Mouse (Mus musculus) brown adipose tissue, adult 24 weeks (tissue): ENCODE measurements around the gene Slc38a2. TPM values are rescaled to one million over a fixed set of nuclear protein-coding genes. Genes with fewer than 3 reads are reported as not detected.

Experiments
- H3K27ac ChIP-seq: fragments of 200-500 bp; replicated peaks from 2 replicates; pipeline ENCODE4 v1.5.1; 2012; ENCODE audit warnings: low read depth, mild to moderate bottlenecking, low read length
- H3K4me1 ChIP-seq: fragments of 200-500 bp; 2 replicates; pipeline ENCODE4 v1.6.1; 2012; ENCODE audit warnings: low read length, mixed read lengths; ENCODE audit not compliant: control insufficient read depth, insufficient read depth, insufficient read length
- H3K4me3 ChIP-seq: fragments of 200-500 bp; 2 replicates; pipeline ENCODE4 v1.5.1; 2012; ENCODE audit warnings: low read depth, mild to moderate bottlenecking, low read length, moderate library complexity; ENCODE audit not compliant: insufficient read depth
- polyA plus RNA-seq: library from polyadenylated mRNA; stranded (reverse); fragments of >200 nt; gene quantifications from 2 replicates; pipeline ENCODE4 v1.2.4, GENCODE M21; 2012; ENCODE audit not compliant: missing spikeins, insufficient read depth, insufficient read length

Gene Slc38a2
- polyA plus RNA-seq, 1 experiment: 25.0 TPM

DNA sequence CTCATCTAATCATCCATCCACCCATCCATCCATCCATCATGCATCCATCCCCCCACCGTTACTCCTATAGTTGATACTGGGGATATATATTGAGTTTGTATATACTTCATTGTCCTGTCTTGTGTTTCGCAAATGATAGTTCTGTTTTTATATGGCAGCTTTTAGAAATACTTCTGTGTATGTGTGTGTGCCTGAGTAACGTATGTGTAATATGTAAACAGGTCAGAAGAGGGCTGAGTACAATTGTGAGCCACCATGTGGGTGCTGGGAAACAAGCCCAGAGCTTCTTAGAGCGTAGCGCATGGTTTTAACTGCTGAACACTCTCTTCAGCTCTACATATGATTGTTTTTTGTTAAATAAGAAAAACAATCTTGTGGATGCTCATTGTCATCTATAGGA lies 12.8 kb upstream of the Slc38a2 start:
- peaks cover 8% of the 10 kb centered on the region; the same call in 1 of the 2 replicates for H3K4me1 ChIP-seq
- no peak overlapping the region for H3K27ac ChIP-seq
- no peak overlapping the region for H3K4me3 ChIP-seq

DNA sequence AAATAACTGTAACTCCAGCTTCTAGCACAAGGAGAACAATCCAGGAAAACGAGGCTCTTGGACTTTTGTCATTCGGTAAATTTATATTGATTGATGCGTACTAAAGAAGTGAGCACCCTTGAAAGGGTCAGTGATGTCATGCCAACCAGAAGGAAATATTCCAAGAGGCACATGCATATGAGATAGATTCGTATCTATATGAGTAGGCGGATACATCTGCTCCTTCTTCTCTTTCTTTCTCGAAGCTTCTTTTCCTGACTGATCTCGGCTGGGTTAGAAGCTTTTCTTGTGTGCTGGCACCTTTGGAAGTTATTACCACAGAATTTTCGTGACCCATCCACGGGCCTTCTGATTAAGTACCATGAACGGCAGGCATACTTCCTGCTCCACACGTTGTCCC lies 12.1 kb upstream of the Slc38a2 start:
- peaks cover 4% of the 10 kb centered on the region; the same call in 1 of the 2 replicates for H3K4me1 ChIP-seq
- no peak overlapping the region for H3K27ac ChIP-seq
- H3K4me3 ChIP-seq: no peak overlapping the region

DNA sequence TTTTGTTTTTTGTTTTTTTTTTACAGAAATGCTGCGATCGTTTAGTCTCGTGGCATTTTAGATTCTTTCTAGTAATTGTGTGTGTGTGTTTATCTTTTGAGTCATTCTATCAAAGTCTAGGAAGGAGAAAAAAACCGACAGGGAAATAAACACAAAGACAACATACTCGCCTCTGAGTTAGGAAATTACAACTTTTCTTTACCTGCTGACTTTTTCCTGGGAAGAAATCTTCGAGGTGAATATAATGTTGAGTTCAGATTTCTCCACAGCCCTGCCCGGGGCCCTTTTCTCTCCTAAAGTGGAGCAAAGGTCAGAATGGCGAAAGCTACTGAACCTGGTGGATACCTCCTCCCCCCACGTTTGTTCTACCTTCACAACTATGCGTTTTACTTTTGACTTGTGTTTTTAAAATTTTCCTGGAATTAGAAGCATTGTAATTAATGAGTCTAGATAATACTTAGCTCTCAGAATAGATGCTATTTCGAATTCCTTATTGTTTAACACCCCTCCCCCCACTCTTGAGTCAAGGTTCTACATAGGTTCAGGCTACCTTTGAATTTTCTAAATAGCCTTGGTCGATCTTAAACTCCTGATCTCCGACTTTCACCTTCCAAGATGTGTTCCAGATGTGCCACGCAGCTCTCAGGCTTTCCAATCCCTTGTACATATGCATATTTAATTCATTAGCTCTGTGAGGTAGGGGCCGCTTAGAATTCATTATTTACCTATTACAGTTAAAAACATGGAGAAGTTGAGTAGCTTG lies 11.0 kb upstream of the Slc38a2 start:
- peaks cover 4% of the 10 kb centered on the region; the same call in 1 of the 2 replicates for H3K4me1 ChIP-seq
- H3K27ac ChIP-seq: peak overlapping the region; percentile 79
- peak overlapping the region; percentile 73 for H3K4me3 ChIP-seq

DNA sequence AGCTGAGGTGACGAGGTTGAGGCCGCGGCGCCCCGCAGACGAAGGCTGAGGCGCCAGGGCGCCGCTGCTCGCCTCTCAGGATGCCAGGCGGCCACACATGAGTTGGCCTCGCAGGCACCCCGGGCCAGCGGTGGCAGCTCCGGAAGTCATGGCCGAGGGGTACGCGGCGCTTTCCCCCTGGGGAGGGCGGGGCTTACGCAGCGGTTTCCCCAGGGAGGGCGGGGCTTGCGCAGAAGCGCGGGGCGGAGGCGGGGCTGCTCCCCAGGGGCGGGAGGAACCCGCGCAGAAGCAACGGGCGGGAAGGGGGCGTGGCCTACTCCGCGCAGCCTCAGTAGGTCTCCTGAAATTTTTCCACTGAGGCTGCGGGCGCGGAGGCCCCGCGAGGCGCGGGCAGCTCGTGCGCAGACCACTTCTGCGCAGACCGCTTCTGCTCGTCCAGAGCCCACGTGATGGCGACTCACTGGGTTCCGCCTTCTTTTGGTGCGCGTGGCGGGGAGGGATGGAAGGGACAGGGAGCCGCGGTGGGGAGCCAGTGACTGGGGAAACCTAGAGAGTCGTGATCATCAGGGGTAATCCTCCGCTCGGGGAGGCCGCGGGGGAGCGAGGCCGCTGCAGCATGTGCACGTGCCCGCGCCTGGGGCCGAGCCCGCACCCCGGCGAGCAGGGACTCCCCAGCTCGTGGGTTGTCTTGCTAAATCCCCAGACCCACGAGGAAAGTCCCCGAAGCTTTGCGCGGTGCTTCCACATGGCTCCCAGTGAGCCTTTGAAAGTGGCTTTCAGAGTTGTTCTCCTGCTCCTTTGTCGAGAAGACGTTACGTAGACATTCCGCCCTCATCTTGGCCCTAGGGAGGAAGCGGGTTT lies 10.2 kb upstream of the Slc38a2 start:
- Histone ChIP-seq H3K4me1 (peaks cover 4% of the 10 kb centered on the region; the same call in 1 of the 2 replicates), H3K27ac (peak overlapping the region; percentile 79), H3K4me3 (peak overlapping the region; percentile 73)

DNA sequence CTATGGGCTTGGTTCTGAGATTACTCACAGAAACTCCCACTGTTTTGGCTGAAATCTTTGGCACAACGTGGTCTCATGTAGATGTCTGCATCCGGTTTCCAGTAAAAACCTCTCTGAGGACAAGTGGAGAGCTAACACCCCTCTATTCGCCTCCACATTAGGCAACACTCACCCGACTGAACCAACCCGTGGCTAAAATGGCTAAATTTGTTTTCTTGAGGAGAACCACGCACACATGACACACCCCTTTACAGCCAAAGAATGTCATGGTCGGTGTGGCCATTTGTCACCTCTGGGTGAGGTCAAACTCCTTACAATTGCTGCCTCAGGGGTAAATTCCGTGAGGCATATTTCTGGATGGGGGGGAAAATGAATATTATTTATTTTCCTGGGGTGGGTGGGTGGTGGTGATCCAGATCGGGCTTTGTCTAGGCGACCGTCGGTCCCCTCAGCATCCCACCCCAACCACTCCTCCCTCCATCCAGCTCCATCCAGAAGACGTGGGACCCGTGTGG lies 9.5 kb upstream of the Slc38a2 start:
- Histone ChIP-seq H3K4me1 (peaks cover 4% of the 10 kb centered on the region; the same call in 1 of the 2 replicates), H3K4me3 (peak overlapping the region; percentile 70), H3K27ac (peak overlapping the region; percentile 56)

DNA sequence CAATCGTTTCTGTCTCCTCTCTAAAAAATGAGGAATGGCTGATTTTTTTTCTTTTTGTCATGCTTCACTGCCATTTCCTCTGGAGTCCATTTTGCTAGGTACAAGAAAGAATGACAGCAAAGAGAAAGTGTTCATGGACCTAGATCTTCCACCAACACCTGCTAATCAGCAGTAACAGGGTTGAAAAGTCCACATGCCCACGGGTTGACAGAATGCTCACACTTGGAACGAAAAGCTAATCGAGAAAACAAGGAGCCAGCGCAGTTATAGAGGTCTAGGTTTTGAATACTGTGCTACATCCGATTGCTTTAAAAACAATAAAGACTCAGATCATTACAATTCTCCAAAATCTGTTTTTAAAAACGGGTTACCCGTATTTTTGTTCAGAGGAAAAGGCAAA lies 8.9 kb upstream of the Slc38a2 start:
- Histone ChIP-seq H3K27ac (no peak overlapping the region), H3K4me3 (no peak overlapping the region), H3K4me1 (peaks cover 4% of the 10 kb centered on the region; the same call in 1 of the 2 replicates)

DNA sequence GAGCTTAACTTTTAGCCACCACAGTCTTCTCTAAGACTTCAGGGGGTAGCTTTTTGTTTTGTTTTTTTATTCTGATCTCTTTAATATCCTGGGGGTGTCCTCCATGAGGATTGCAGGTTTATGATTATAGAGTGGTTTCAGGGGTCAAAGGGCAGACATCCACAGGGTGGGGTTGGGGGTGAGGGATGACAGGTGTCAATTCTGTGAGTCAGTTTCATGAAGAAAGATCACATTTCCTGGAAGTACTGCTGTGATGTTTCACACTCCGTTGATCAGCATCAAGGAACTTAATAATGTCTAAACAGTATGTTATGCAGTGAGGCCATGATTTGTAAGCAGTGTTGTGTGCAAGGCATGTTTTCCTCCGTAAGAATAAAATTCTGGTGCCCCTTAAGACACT lies 8.4 kb upstream of the Slc38a2 start:
- H3K4me3 ChIP-seq: no peak overlapping the region

DNA sequence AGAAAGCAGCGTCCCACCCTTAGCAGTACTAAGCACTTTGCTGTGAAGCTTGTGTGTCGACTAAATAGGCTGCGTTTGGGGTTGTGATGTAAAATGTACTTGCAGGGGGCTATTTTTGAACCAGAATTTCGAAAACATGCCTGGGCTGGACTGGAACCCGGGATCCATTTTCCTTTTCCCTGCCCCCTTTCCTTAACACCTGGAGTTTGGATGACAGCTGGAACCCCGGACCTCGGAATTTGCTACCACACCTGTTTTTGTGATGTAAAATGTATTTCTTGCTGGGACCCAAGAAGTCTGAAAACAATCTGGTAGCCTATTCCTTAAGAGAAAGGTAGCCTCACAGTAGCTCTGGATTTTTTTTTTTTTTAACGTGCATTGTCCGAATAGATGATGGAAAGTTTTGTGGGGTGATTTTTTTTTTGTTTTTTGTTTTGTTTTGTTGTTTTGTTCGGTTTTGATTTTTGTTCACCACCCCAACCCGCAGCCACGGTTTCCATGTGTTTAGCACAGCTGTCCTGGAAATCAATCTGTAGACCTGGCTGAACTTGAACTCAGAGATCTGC lies 3.0 kb upstream of the Slc38a2 start:
- H3K4me1 ChIP-seq: peaks cover 2% of the 10 kb centered on the region; the same call in 1 of the 2 replicates
- no peak overlapping the region for H3K4me3 ChIP-seq
- H3K27ac ChIP-seq: no peak overlapping the region

More for the DNA sequence above, 8.4 kb upstream of the Slc38a2 start:
- peaks cover 4% of the 10 kb centered on the region; the same call in 1 of the 2 replicates for H3K4me1 ChIP-seq
- no peak overlapping the region for H3K27ac ChIP-seq

DNA sequence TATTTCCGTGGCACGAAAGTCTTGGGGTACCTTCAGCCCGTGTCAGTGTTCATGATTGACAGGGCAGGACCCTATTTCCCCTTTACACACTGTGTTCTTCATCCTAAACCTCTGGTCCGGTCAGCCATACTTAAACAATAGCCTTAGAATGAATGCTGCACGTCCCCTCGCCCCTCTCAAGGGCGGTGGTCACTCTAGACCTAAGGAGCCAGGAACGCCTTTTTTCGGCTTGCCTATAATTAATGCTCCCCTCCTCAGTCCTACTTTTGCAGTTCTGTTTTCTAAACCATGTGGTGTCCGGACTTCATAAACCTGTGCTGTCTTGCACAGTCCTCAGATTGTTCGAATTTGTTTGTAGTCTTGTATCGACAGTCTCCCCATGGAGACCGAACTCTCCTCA lies 1.2 kb upstream of the Slc38a2 start:
- no peak overlapping the region for H3K27ac ChIP-seq
- H3K4me3 ChIP-seq: peak overlapping the region; percentile 92
- H3K4me1 ChIP-seq: peaks cover 8% of the 10 kb centered on the region; the same call in 1 of the 2 replicates

DNA sequence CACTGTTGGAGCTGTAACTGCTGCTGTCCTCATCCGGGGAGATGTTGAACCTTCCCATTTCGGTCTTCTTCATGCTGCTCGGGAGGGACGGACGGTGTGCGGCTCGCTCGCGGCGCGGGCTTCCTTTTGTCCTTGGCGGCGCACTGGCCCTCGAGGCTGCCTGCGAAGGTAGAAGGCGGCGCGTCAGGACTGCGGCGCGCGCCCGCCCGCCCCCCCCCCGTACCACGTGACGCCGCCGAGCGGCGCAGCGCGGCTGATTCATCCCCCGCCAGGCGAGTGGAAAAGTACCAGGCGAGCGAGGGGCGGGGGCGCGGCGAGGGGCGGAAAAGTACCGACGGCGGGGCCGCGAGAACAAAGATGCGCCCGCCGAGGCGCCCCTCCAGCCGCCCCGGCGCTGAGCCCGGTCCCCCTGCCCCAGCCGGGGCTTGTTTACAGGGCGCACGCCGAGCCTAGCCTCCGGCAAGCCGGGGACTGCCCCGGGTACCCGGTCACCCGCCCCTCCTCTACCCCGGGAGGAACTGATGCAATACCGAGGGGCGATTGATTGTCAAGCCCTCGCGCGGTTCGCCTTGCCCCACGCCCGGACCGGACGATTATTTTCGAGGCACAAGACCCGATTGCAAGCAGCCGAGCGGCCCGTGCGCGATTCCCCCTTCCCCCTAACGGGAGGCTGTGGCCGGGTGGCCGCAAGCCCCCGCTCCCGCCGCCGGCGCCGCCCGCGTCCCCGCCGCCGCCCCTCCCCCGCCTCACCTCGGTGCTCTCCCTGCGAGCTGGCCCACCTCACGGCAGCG lies 677 bp downstream of the Slc38a2 start:
- peak overlapping the region; percentile 97 for H3K27ac ChIP-seq
- peak overlapping the region; percentile 92 for H3K4me3 ChIP-seq
- H3K4me1 ChIP-seq: peaks cover 10% of the 10 kb centered on the region; the same call in 1 of the 2 replicates

DNA sequence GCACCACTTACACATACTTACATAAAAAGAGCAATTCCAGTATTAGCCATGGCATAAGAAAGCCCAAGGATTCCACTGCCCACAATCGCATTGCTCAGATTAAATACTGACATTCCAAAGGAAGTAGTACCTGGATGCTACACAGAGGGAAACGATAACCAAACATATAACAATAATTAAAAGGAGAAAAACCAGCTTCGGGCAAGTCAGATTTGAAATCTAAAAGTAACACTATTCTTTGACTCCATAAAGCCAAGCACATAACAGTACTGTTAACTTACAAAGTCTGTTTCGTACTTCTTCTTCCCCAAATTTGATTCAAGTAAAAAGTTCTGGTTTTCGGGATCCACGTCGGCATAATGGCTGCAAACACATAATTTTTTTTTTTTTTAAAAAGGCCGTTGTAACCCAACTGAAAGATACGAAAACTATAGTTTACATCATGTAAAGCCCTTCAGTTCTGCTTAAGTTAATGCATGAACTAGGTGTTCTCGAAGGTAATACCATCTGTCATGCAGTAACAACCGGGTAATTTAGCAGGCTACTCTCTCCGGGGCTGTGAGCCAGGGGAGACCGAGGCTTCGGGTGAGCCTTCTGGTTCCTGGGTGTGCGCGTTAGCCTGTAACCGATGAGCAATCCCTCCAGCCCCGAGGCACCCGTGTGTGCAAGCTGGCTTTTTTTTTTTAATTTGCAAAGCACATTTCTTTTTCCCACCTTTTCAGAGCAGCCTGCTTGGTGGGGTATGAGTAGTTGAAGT lies 1.5 kb downstream of the Slc38a2 start:
- Histone ChIP-seq H3K4me1 (peaks cover 10% of the 10 kb centered on the region; the same call in 1 of the 2 replicates), H3K27ac (peak overlapping the region; percentile 83), H3K4me3 (peak overlapping the region; percentile 85)

DNA sequence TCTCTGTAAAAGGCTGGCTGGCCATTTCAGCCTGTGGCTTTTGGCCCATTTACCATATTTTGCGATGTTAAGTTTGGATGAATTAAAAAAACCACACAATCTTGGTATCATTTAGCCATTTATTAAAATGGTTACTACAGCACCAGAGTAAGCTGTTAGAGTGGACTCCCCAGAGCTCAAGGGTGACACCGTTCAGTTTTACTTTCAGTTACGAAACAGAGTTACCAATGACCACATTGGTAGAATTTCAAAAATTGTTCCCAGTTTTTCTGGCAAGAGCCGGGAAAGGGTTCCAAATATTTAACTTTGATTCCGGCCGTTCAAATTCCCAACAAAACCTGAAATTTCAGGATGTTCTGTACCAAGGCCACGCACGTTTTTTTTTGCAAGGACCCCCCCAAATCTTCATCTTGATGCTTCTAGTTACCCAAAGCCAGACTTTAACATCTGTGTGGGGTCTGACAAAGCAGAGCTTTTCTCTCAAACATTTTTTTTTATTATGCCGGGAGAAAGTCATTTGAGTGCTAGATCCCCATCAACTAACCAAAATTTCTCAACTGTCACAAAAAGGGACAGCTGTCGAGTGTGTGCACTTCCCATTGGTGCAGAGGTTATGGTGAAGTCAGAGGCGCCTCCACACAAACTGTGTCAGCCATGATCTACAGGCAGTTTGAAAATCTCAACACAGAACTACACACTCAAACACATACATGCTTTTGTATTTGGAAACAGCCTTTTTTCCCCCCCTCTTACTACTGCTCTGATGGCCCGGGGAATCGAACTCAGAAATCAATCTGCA lies 2.8 kb downstream of the Slc38a2 start:
- H3K4me3 ChIP-seq: peak overlapping the region; percentile 51
- peaks cover 10% of the 10 kb centered on the region; the same call in 1 of the 2 replicates for H3K4me1 ChIP-seq
- H3K27ac ChIP-seq: peak overlapping the region; percentile 72
